Mouse (Mus musculus) lung, adult 2 months (tissue): ENCODE data around the gene Ptma.

Experiments used
- CTCF ChIP-seq: fragments of 200-500 bp; IDR thresholded peaks from 2 replicates; pipeline ENCODE4 v1.5.1; 2011; ENCODE audit warnings: mild to moderate bottlenecking, low read length, control low read depth; ENCODE audit not compliant: insufficient read depth
- POLR2A ChIP-seq: fragments of 200-500 bp; IDR thresholded peaks from 2 replicates; pipeline ENCODE4 v1.6.1; 2011; ENCODE audit warnings: low read depth, mild to moderate bottlenecking, control low read depth, low read length, borderline replicate concordance; ENCODE audit errors: extremely low read depth

GRCm38 (mm10) chr1:86482761-86483160, 43.8 kb upstream of the Ptma start:
- TF ChIP-seq POLR2A: no peak
- TF ChIP-seq CTCF: no peak
